Mouse (Mus musculus) liver, adult 2 months (tissue): ENCODE results near the gene Rab11b.
"Not testable (repeated sequence)": the region's sequence is repeated elsewhere in the genome, so short reads cannot be mapped to it uniquely, and the experiment has no call there.

Experiments
- CTCF ChIP-seq: fragments of 200-500 bp; IDR thresholded peaks from 2 replicates; pipeline ENCODE4 v1.5.1; 2011; ENCODE audit warnings: low read depth, low read length, control low read depth
- POLR2A ChIP-seq: fragments of 200-500 bp; IDR thresholded peaks from 2 replicates; pipeline ENCODE4 v1.6.1; 2011; ENCODE audit warnings: low read length, control low read depth; ENCODE audit not compliant: insufficient read depth; ENCODE audit errors: extremely low read depth

DNA sequence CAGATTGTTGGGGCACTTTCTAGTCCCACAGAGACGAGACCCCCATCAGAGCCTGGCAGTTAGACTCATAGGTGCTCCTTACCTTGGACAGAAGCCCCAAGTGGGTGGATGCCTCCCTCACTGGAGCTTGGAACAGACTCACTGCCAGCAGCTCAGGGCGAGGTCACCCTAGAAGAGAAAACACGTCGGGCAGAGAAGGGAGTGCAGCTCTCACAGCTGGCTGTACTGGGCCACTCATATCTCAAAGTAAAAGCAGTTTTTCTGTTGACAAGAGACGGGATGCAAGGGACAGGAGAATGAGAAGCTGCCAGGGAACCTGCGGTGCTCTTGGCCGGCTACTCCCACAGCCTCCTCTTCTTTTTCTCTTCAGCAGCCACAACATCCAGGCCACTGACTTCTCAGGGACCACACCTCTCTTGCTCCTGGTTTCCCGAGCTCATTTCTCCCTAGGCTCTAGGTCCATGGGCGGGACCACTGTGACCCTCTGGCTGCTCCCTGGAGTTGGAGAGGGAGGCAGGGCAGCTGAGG is 27.7 kb downstream of the Rab11b start:
- TF ChIP-seq CTCF, POLR2A: not testable (repeated sequence)
